Mouse (Mus musculus) heart, postnatal 0 days (tissue): ENCODE measurements around the gene Ubl4b. TPM values are rescaled to one million over a fixed set of nuclear protein-coding genes. Genes with fewer than 3 reads are reported as not detected.
A peak's percentile ranks its signal among the peaks of the same experiment; 100 is the strongest.

Experiments
- ATAC-seq: fragments of 200-750 bp; cut with Nextera tagmentation; 2 replicates; pipeline ENCODE4 v1.8.0; 2017; ENCODE audit warnings: low read depth, moderate number of reproducible peaks, moderate library complexity; ENCODE audit not compliant: insufficient read depth
- DNase-seq: peaks from one replicate; pipeline ENCODE4 v3.0.0-alpha.2; 2016; ENCODE audit warnings: low spot score
- H3K27ac ChIP-seq: fragments of 300-500 bp; sonication (generic); 2 replicates; pipeline ENCODE4 v1.5.1; 2014; ENCODE audit warnings: low read depth, mild to moderate bottlenecking
- H3K27me3 ChIP-seq: fragments of 300-500 bp; sonication (generic); 2 replicates; pipeline ENCODE4 v1.6.1; 2014; ENCODE audit warnings: low read length, mixed read lengths; ENCODE audit not compliant: control insufficient read depth, insufficient read depth
- H3K36me3 ChIP-seq: fragments of 300-500 bp; sonication (generic); replicated peaks from 2 replicates; pipeline ENCODE4 v1.6.1; 2014; ENCODE audit warnings: low read length, mixed read lengths; ENCODE audit not compliant: control insufficient read depth, insufficient read depth
- H3K4me1 ChIP-seq: fragments of 300-500 bp; sonication (generic); 2 replicates; pipeline ENCODE4 v1.6.1; 2014; ENCODE audit warnings: antibody characterized with exemption; ENCODE audit not compliant: control insufficient read depth, insufficient read depth
- H3K4me2 ChIP-seq: fragments of 300-500 bp; sonication (generic); 2 replicates; pipeline ENCODE4 v1.6.1; 2014; ENCODE audit warnings: low read depth, mild to moderate bottlenecking, low read length, moderate library complexity
- H3K4me3 ChIP-seq: fragments of 300-500 bp; sonication (generic); 2 replicates; pipeline ENCODE4 v1.5.1; 2014; ENCODE audit warnings: low read depth, low read length
- H3K9ac ChIP-seq: fragments of 300-500 bp; sonication (generic); replicated peaks from 2 replicates; pipeline ENCODE4 v1.6.1; 2014; ENCODE audit warnings: low read depth, low read length, mixed read lengths
- H3K9me3 ChIP-seq: fragments of 300-500 bp; sonication (generic); replicated peaks from 2 replicates; pipeline ENCODE4 v1.6.1; 2016; ENCODE audit warnings: low read length; ENCODE audit not compliant: control insufficient read depth
- CTCF ChIP-seq: IDR thresholded peaks from 2 replicates; pipeline ENCODE4 v1.5.1; 2016; ENCODE audit warnings: antibody characterized with exemption, control low read depth, low read depth
- EP300 ChIP-seq: IDR thresholded peaks from 2 replicates; pipeline ENCODE4 v1.6.1; 2016; ENCODE audit warnings: antibody characterized with exemption, low read depth
- WGBS: fragments of 180-500 bp; shearing (Covaris S2); extraction: QIAGEN DNeasy Blood & Tissue Kit; methylation state at CpG from one replicate; pipeline ENCODE4 v1.1.7; 2014; 5-methylcytosine and 5-hydroxymethylcytosine counted together
- polyA plus RNA-seq: library from polyadenylated mRNA; unstranded; fragments of >200 nt; fragmentation: Nextera tagmentation; extraction: Ambion mirVana; gene quantifications from 2 replicates; pipeline ENCODE4 v1.2.1, GENCODE M21; 2015
- total RNA-seq: library from RNA; depleted of rRNA; stranded (reverse); fragments of >200 nt; gene quantifications from 2 replicates; pipeline ENCODE4 v1.2.3, GENCODE M21; 2014; ENCODE audit warnings: low replicate concordance

The Ubl4b gene
- total and polyA plus RNA-seq, 2 experiments from 2014 or later = not detected

DNA sequence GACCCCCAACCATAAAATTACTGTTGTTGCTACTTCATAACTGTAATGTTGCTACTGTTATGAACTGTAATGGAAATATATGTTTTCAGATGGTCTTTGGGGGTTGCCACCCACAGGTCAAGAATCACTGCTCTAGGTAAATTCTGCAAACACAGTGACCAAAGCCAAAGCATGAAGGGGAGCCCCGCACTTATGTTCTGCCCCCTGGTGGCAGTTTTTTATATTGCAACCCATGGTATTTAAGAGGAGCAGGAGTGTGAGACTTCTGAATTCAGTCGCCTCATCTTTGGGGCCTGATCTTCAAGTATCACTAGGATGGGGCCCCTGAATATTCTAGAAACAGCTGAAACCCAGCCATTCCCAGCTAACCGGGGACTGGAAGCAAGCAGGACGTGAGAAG lies 24.6 kb upstream of the Ubl4b start:
- Histone ChIP-seq H3K36me3 (no peaks in the 10 kb centered on the region), H3K27ac (no peak overlapping the region), H3K9me3 (no peaks in the 10 kb centered on the region), H3K4me1 (peaks cover 7% of the 10 kb centered on the region; the same call in 1 of the 2 replicates), H3K4me2 (no peak overlapping the region), H3K4me3 (no peak overlapping the region), H3K27me3 (peaks cover 53% of the 10 kb centered on the region), H3K9ac (no peak overlapping the region)
- TF ChIP-seq EP300 (no peak), CTCF (peak; percentile 78)
- ATAC-seq (peak; percentile 20; the same call in 1 of the 2 replicates), DNase-seq (peak; percentile 41)
- WGBS = 4% methylated on average over 4 of the region's 4 CpGs

DNA sequence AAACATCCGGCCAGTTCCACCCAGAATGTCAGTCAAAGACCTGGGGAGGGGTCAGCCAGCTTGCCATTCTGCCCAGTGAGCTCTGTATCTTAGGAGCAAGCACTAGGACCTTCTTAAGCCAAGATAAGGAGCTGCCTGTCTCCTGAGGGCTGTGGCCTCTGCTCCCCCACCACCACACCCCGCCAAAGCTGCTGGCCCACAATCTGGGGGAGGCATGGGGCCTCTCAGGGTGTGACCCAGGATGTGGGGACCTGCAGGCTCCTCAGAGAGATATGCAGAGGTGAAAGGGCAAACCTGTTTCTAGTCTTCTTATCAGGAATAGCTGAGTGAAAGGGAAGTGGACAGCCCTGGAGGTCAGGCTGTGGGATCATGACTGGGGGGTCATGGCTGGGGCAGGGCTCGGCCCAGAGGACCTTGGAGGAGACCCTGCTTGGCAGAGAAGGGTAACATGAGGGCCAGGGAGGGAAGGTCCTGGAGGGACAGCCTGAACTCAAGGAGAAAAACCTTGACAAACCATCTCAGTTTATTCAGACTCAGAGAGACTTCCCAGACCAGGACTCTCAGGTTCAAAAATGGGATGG lies 23.0 kb upstream of the Ubl4b start:
- H3K27ac ChIP-seq = no peak overlapping the region
- no peak for DNase-seq
- H3K4me3 ChIP-seq = no peak overlapping the region
- H3K9me3 ChIP-seq = no peaks in the 10 kb centered on the region
- H3K9ac ChIP-seq = no peak overlapping the region
- no peak for TF ChIP-seq CTCF
- no peak for TF ChIP-seq EP300
- peaks cover 2% of the 10 kb centered on the region; the same call in 1 of the 2 replicates for H3K4me1 ChIP-seq
- ATAC-seq = no peak
- WGBS = 21% methylated on average over 3 of the region's 3 CpGs
- H3K27me3 ChIP-seq = peaks cover 37% of the 10 kb centered on the region
- H3K4me2 ChIP-seq = no peak overlapping the region
- H3K36me3 ChIP-seq = no peaks in the 10 kb centered on the region

DNA sequence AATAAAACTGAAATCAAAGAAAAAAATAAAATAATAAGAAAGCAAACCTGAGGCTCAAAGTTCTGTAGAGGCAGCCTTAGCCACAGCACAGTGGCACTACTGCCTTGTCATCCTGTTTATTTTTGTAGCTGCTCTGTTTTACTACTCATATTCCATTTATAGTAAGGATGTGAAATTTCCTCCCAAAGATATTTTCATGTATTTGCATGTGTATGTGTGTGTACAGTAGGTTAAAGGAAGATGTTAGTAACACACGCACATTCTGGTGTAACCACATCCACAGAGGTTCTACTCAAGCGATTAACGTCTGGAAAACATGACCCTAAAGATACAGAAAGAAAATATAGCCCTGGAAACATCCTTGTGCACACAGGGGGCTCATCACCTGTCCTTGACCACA lies 21.9 kb upstream of the Ubl4b start:
- WGBS = 74% methylated on average over 3 of the region's 3 CpGs
- no peaks in the 10 kb centered on the region for H3K9me3 ChIP-seq
- no peak for DNase-seq
- H3K36me3 ChIP-seq = no peaks in the 10 kb centered on the region
- no peak overlapping the region for H3K4me3 ChIP-seq
- peaks cover 26% of the 10 kb centered on the region for H3K27me3 ChIP-seq
- no peaks in the 10 kb centered on the region for H3K4me1 ChIP-seq
- H3K27ac ChIP-seq = no peak overlapping the region
- ATAC-seq = no peak
- no peak overlapping the region for H3K4me2 ChIP-seq
- TF ChIP-seq EP300 (no peak), CTCF (no peak)
- H3K9ac ChIP-seq = no peak overlapping the region

GRCm38 (mm10) chr3:107571205-107571604 lies 16.3 kb upstream of the Ubl4b start:
- ATAC-seq (no peak), DNase-seq (no peak)
- WGBS = 53% methylated on average over 2 of the region's 2 CpGs
- TF ChIP-seq CTCF = peak; percentile 44
- no peak for TF ChIP-seq EP300
- no peaks in the 10 kb centered on the region for H3K36me3 ChIP-seq
- no peak overlapping the region for H3K27ac ChIP-seq
- peaks cover 12% of the 10 kb centered on the region for H3K4me1 ChIP-seq
- H3K4me2 ChIP-seq = no peak overlapping the region
- H3K9me3 ChIP-seq = no peaks in the 10 kb centered on the region
- no peak overlapping the region for H3K4me3 ChIP-seq
- H3K27me3 ChIP-seq = no peaks in the 10 kb centered on the region
- no peak overlapping the region for H3K9ac ChIP-seq

- H3K4me2 ChIP-seq = no peak overlapping the region
- H3K9ac ChIP-seq = no peak overlapping the region
- DNase-seq (peak; percentile 29), ATAC-seq (peak; percentile 80)
- no peaks in the 10 kb centered on the region for H3K9me3 ChIP-seq
- 10% methylated on average over 4 of the region's 4 CpGs for WGBS
- H3K36me3 ChIP-seq = no peaks in the 10 kb centered on the region
- H3K4me3 ChIP-seq = no peak overlapping the region
- no peak overlapping the region for H3K27ac ChIP-seq
- TF ChIP-seq EP300 = no peak
- no peak for TF ChIP-seq CTCF
- no peaks in the 10 kb centered on the region for H3K27me3 ChIP-seq
- H3K4me1 ChIP-seq = peaks cover 19% of the 10 kb centered on the region
These were observed 13.8 kb upstream of the Ubl4b start for GRCm38 (mm10) chr3:107568721-107569120.

- WGBS = 76% methylated on average over 7 of the region's 7 CpGs
- peaks cover 25% of the 10 kb centered on the region for H3K4me1 ChIP-seq
These were observed 12.9 kb upstream of the Ubl4b start for GRCm38 (mm10) chr3:107567766-107568165.

More at GRCm38 (mm10) chr3:107567766-107568165, 12.9 kb upstream of the Ubl4b start:
- no peak for DNase-seq
- Histone ChIP-seq H3K27ac (no peak overlapping the region), H3K27me3 (no peaks in the 10 kb centered on the region), H3K9me3 (no peaks in the 10 kb centered on the region), H3K36me3 (no peaks in the 10 kb centered on the region), H3K9ac (no peak overlapping the region), H3K4me2 (no peak overlapping the region), H3K4me3 (no peak overlapping the region)
- no peak for TF ChIP-seq CTCF
- no peak for TF ChIP-seq EP300
- no peak for ATAC-seq
